Mouse (Mus musculus) lung, postnatal 0 days (tissue): Measurements from ENCODE around the gene D630003M21Rik.

ENCODE experiments used
- CTCF ChIP-seq: IDR thresholded peaks from 2 replicates; pipeline ENCODE4 v1.5.1; 2016; ENCODE audit warnings: antibody characterized with exemption, mild to moderate bottlenecking
- EP300 ChIP-seq: IDR thresholded peaks from 2 replicates; pipeline ENCODE4 v1.6.1; 2016; ENCODE audit warnings: antibody characterized with exemption, mild to moderate bottlenecking, control low read depth

DNA sequence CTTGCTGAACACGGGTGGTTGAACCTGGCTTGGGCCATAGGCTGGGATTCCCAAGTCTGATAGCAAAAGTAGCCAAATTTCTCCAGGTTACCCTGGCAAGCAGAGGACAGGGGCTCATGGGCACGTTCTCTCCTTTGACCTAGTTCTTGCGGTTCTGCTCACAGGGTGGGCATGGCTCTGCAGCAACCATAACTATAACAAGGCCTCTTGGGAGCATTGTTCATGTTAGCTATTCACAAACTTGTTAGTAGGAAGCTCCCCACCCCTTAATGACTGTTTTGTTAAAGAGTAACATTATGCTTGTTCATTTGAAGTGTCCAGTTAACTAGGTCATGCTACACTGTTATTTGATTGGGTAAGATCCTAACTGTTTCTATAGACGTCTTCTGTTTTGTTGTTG, 63.2 kb downstream of the D630003M21Rik start:
- TF ChIP-seq CTCF (no peak), EP300 (no peak)
